Mouse (Mus musculus) megakaryocyte-erythroid progenitor cell, adult 5-6 weeks (primary cell): Measurements from ENCODE around the gene Gm28051. TPM values are rescaled to one million over a fixed set of nuclear protein-coding genes. Genes with fewer than 3 reads are reported as not detected.
A peak's percentile ranks its signal among the peaks of the same experiment; 100 is the strongest.

Experiments used
- ATAC-seq: replicated peaks from 2 replicates; pipeline ENCODE4 v1.8.0; 2016; ENCODE audit warnings: mild to moderate bottlenecking, inconsistent platforms; ENCODE audit not compliant: severe bottlenecking, poor library complexity, low FRiP score, low TSS enrichment
- total RNA-seq, 2 experiments: library from RNA; stranded (forward) in 1 of 2; stranded (reverse) in 1 of 2; fragments of 200-1000, 215-1000 nt in 1 of 2; fragments of >200 nt in 1 of 2; fragmentation: Nextera tagmentation in 1 of 2; gene quantifications; 2 replicates each; pipeline ENCODE4 v1.2.3; 2014 to 2017

Gm28051 gene
- total RNA-seq, 2 experiments from 2014 or later = not detected

- peak; percentile 90 for ATAC-seq
These were observed 13.7 kb downstream of the Gm28051 start, which contains the start of the genes Moap1 and Tmem251 for GRCm38 (mm10) chr12:102743589-102744574. TSS of gene Moap1 (minus strand) at chr12:102743661. TSS of gene Tmem251 (plus strand) at chr12:102743762.

DNA sequence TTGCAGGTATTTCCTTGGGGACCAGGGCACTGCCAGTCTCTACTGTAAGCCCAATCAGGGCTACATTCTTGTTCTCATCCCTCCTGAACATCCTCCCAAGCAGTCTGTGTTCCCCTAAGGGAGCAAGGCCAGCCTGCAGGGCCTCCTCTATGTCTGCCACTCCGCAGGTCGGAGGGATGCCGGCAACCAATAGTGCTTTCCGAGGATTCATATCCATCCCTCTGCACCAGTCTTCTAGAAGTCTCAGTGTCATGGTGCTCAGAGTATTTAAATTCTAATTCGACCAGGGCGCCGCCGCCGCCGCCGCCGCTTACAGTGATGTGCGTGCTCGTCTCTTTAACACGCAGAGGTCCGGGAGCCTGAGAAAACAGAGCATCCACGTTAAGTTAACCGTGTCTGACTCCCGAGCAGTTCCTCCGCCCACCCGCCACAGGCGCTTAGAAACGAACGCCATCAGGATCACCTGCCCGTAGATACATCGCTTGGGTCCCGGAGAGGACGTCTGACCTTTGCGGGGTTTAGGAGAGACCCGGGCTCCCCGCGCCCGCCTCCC is 14.5 kb downstream of the Gm28051 start:
- ATAC-seq = peak; percentile 42

GRCm38 (mm10) chr12:102742056-102742455 is 15.5 kb downstream of the Gm28051 start:
- ATAC-seq = no peak

DNA sequence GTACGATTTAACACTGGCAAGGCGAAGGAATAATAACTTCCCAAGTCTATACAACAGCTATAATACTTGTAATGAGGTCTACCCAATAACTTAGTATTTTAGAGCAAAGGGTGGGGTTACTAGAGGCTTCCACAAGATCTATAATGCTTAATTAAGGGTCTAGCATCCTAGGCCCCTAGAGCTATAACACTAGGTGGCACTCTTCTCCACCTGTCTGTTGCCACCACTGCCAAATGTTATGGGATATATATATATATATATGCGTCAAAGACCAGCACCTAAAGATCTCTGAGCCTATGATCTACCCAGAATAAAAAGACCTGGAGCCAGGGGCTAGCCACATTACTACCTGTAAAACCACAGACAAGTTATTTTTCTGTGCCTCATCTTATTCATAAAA is 17.3 kb downstream of the Gm28051 start:
- no peak for ATAC-seq

DNA sequence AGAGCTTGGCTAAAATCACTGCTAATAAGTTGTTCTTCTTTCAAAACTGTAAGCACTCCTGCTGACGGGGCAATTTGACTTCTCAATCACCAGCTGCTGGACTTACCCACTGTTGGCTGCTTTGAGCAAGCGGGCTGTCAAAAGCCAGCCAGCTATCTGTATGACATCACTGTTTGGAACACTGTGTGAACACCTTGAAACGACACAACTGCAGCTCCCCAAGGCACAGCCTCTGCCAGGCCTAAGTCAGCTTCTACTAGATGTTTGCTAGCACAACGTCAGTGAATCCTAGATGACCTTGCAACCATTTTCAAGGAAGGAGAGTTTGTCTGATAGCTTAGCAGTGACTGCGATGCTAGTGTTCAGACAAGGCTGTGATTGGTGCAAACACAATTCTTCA is 18.5 kb downstream of the Gm28051 start:
- no peak for ATAC-seq

GRCm38 (mm10) chr12:102733381-102733780 is 24.2 kb downstream of the Gm28051 start:
- peak; percentile 80 for ATAC-seq

- no peak for ATAC-seq
These were observed 26.6 kb downstream of the Gm28051 start for GRCm38 (mm10) chr12:102730798-102731619.

DNA sequence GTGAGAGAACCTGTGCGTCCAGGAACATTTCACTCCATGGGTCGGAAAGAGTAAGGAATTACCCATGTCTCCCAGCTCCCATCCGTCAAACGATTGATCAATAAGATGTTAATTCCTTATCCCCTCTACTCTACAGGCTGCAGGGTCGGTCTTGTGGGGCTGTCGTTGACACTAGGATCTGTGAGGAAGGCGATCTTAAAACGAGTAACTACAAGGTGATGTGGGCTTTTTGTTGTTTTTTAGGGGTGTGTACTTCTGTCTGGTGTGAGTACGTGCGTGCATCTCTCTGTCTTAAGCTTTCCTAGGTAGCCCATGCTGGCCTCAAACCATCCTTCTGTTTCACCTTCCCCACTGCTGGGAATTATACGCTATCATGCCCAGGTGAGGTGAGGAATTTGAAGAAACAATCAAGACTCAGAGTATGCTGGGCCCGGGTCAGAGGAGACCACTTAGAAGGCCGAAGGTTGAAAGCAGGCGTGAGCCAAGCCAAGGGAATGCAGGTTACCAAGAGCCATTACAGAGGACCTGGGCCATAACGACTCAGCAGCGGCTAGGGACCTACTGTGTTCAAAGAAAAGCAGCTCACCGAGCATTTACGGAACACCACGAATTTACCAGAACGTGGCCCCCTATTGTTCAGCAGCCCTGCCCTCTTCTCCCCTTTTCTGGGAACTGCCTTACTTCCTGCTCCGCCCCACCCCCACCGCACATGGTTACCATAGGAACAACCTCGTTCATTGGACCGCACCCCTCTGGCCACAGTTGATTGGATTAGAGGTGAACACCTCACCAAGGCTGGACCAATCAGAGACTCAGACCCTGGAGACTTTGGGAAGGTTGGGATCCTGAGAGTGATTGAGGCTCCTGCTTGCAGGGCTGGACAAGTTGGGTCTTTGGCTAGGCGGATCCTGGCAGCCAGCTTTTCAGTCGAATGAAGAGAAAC is 27.4 kb downstream of the Gm28051 start:
- ATAC-seq = peak; percentile 63

GRCm38 (mm10) chr12:102725761-102726175 is 31.8 kb downstream of the Gm28051 start:
- ATAC-seq = no peak

- ATAC-seq = no peak
These were observed 32.4 kb downstream of the Gm28051 start for GRCm38 (mm10) chr12:102725146-102725545.

GRCm38 (mm10) chr12:102723861-102724260 is 33.7 kb downstream of the Gm28051 start:
- ATAC-seq = no peak

DNA sequence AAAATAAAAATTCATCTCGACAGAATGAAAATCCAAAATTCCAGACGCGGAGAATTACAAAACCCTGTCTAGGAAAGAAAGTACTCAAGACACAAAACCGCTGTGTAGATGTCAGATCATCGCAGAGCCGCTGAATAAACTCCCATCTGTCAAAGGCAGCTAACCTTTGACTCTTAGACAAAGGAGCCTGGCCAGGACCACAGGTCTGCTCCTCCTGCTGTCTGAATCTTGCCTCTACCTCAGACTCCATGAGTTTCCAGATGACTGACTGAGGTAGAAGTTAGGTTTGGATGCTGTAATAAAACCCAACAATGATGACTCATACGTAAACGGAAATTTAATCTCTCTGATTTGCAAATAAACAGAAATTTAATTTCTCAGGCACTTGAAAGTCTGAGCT is 34.6 kb downstream of the Gm28051 start:
- ATAC-seq = no peak

- no peak for ATAC-seq
These were observed 35.1 kb downstream of the Gm28051 start for GRCm38 (mm10) chr12:102722451-102722850.

GRCm38 (mm10) chr12:102719552-102720315 is 37.8 kb downstream of the Gm28051 start:
- ATAC-seq = peak; percentile 66; the same call in 1 of the 2 replicates

GRCm38 (mm10) chr12:102714654-102715395 is 42.7 kb downstream of the Gm28051 start:
- ATAC-seq = peak; percentile 59

GRCm38 (mm10) chr12:102714116-102714515 is 43.4 kb downstream of the Gm28051 start:
- ATAC-seq = no peak

- ATAC-seq = 0 out of 2 replicates have a peak, but pooled peaks have one; percentile 34
These were observed 44.3 kb downstream of the Gm28051 start for GRCm38 (mm10) chr12:102713153-102713865.
